11 mouse cellular contexts compared by ENCODE assay signal in genomic region chr13:104112266-104112900, GRCm38 (mm10). TPM values are rescaled to one million over a fixed set of nuclear protein-coding genes. Genes with fewer than 3 reads are reported as not detected.
DNase-seq lines count a peak whose midpoint lies in the region; ATAC-seq and TF ChIP-seq lines count a peak whose summit lies in the region.
"Had no signal": no experiment of that assay in that cellular context is flagged by ENCODE, and none has a peak within 500 bp of the region (broad histone marks: within the 10 kb centered on the region; RNA-seq: fewer than 3 reads in every experiment).

No protein-coding gene starts in this region.

- no peak overlapping the region for H3K9ac ChIP-seq in neural tube, embryonic 13.5 days
- H3K9ac ChIP-seq in forebrain, postnatal 0 days = 0 out of 2 replicates have a peak overlapping the region, but pooled peaks have one; percentile 10

- peaks cover 42% of the 10 kb centered on the region for H3K36me3 ChIP-seq in neural tube, embryonic 13.5 days
- H3K36me3 ChIP-seq in forebrain, postnatal 0 days (ENCODE audit: insufficient read depth) = peaks cover 18% of the 10 kb centered on the region; the same call in 1 of the 2 replicates

- 69% methylated on average over 12 of the region's 12 CpGs for WGBS in neural tube, embryonic 13.5 days
- 33% methylated on average over 12 of the region's 12 CpGs for WGBS in forebrain, postnatal 0 days

- H3K4me1 ChIP-seq in neural tube, embryonic 13.5 days (replicated peaks) = peaks cover 26% of the 10 kb centered on the region
- H3K4me1 ChIP-seq in forebrain, postnatal 0 days (ENCODE audit: insufficient read depth) = peaks cover 10% of the 10 kb centered on the region; the same call in 1 of the 2 replicates

- ATAC-seq in neural tube, embryonic 13.5 days (ENCODE audit: low read depth) = no peak
- ATAC-seq in forebrain, postnatal 0 days = no peak
- ATAC-seq in granulocyte monocyte progenitor cell, adult 5-6 weeks (replicated peaks; ENCODE audit: poor library complexity, severe bottlenecking) = no peak

- no peaks in the 10 kb centered on the region for H3K27me3 ChIP-seq in neural tube, embryonic 13.5 days
- no peaks in the 10 kb centered on the region for H3K27me3 ChIP-seq in forebrain, postnatal 0 days (ENCODE audit: insufficient read depth, low read length)

- no peak overlapping the region for H3K27ac ChIP-seq in neural tube, embryonic 13.5 days (replicated peaks)
- H3K27ac ChIP-seq in forebrain, postnatal 0 days (ENCODE audit: low read depth, low read length) = 0 out of 2 replicates have a peak overlapping the region, but pooled peaks have one; percentile 36

- H3K4me3 ChIP-seq in neural tube, embryonic 13.5 days = no peak overlapping the region
- peak overlapping the region; percentile 16; the same call in 1 of the 2 replicates for H3K4me3 ChIP-seq in forebrain, postnatal 0 days (ENCODE audit: low read depth, low read length)
- H3K4me3 ChIP-seq: erythroblast, embryonic 14.5 days had no signal

- no peaks in the 10 kb centered on the region for H3K9me3 ChIP-seq in neural tube, embryonic 13.5 days
- no peaks in the 10 kb centered on the region for H3K9me3 ChIP-seq in forebrain, postnatal 0 days (ENCODE audit: low read length)

- intact Hi-C loops in heart, postnatal 10 days (cut with DNase I) = no loop called here

- DNase-seq in heart, adult 11 months = peak; percentile 63
- no peak for DNase-seq in heart, postnatal 10 days
- no peak for DNase-seq in neural tube, embryonic 10.5 days (ENCODE audit: extremely low spot score, low spot score)
- peak; percentile 63 for DNase-seq in forebrain, postnatal 0 days
- peak; percentile 41 for DNase-seq in right cerebral cortex, postnatal 25 days
- DNase-seq in urinary bladder, adult 2 months (ENCODE audit: low spot score) = no peak
- DNase-seq: thymus, postnatal 25 days had no signal

- TF ChIP-seq CTCF in forebrain, postnatal 0 days (IDR thresholded peaks at IDR 0.05; ENCODE audit: low read depth) = no peak

- peak overlapping the region; percentile 29; the same call in 1 of the 2 replicates for H3K4me2 ChIP-seq in neural tube, embryonic 13.5 days
- H3K4me2 ChIP-seq in forebrain, postnatal 0 days (ENCODE audit: low read depth) = peak overlapping the region; percentile 37
- H3K4me2 ChIP-seq: liver, embryonic 11.5 days had no signal

RNA-seq across cellular contexts. Expression of gene Sgtb, which starts 2.8 kb away (rescaled TPM):
- 1 to 10 TPM; 2.0 to 2.1 TPM for total RNA-seq in heart, postnatal 10 days (2021)
- polyA plus RNA-seq in neural tube, embryonic 13.5 days (2015; fragmentation: Nextera tagmentation; extraction: Ambion mirVana) = 34.3 and 40.2 TPM in 2 replicates
- 32.2 and 39.6 TPM in 2 replicates for total RNA-seq in forebrain, postnatal 0 days (2014; rRNA removed)
- polyA plus RNA-seq in forebrain, postnatal 0 days (2015; fragmentation: Nextera tagmentation; extraction: Ambion mirVana) = 20.4 and 23.0 TPM in 2 replicates
- polyA plus RNA-seq in urinary bladder, adult 2 months (2012; rRNA removed) = 2.7 and 3.0 TPM in 2 replicates
- not detected in 2 replicates for total RNA-seq in granulocyte monocyte progenitor cell, adult 5-6 weeks (2014; fragmentation: Nextera tagmentation)
- total RNA-seq in granulocyte monocyte progenitor cell, adult 5-6 weeks (2017) = 0.26 TPM in 1 of 2 replicates, not detected in the other
- polyA plus RNA-seq: erythroblast, embryonic 14.5 days had no signal

RNA-seq across cellular contexts. Expression of gene Nln, which starts 3.0 kb away (rescaled TPM):
- 10 to 100 TPM; 21.6 to 21.8 TPM for total RNA-seq in heart, postnatal 10 days (2021)
- polyA plus RNA-seq in neural tube, embryonic 13.5 days (2015; fragmentation: Nextera tagmentation; extraction: Ambion mirVana) = 32.4 and 36.5 TPM in 2 replicates
- 77.2 and 80.0 TPM in 2 replicates for total RNA-seq in forebrain, postnatal 0 days (2014; rRNA removed)
- polyA plus RNA-seq in forebrain, postnatal 0 days (2015; fragmentation: Nextera tagmentation; extraction: Ambion mirVana) = 40.7 and 49.0 TPM in 2 replicates
- 12.6 and 13.0 TPM in 2 replicates for polyA plus RNA-seq in urinary bladder, adult 2 months (2012; rRNA removed)
- total RNA-seq in granulocyte monocyte progenitor cell, adult 5-6 weeks (2014; fragmentation: Nextera tagmentation) = 27.8 and 45.8 TPM in 2 replicates
- total RNA-seq in granulocyte monocyte progenitor cell, adult 5-6 weeks (2017) = 33.5 and 36.5 TPM in 2 replicates

Comparison
In these comparisons a context has a peak if more than half of its experiments do, and no peak if none do; other contexts are left out.
1. DNase-seq: peak in heart, adult 11 months (single experiment), forebrain, postnatal 0 days (single experiment) and right cerebral cortex, postnatal 25 days (single experiment); none in heart, postnatal 10 days (0 of 2), neural tube, embryonic 10.5 days (single experiment) and urinary bladder, adult 2 months (single experiment).
2. RNA of gene Sgtb, which starts 2.8 kb away (total RNA-seq): 32.2 to 39.6 TPM in forebrain, postnatal 0 days; 2.0 to 2.1 TPM in heart, postnatal 10 days and 0.26 TPM in granulocyte monocyte progenitor cell, adult 5-6 weeks; every median in the first group is over 10 times any median in the second.